Mouse (Mus musculus): ENCODE measurements around the gene Ice2. TPM values are rescaled to one million over a fixed set of nuclear protein-coding genes. Genes with fewer than 3 reads are reported as not detected.

Gene Ice2
- total and polyA plus RNA-seq, 3 experiments = 1.9 to 9.1 (median 4.9) TPM

GRCm38 (mm10) chr9:69453066-69453900 is 55.6 kb downstream of the Ice2 start, which contains the start of gene Anxa2:
TSS of gene Anxa2 (plus strand) at chr9:69453620.
- Histone ChIP-seq H3K27me3 (ENCODE audit: control insufficient read depth, insufficient read depth, low read length) (no peaks in the 10 kb centered on the region), H3K36me3 (ENCODE audit: control insufficient read depth, insufficient read depth, low read length) (peaks cover 7% of the 10 kb centered on the region), H3K4me1 (ENCODE audit: control insufficient read depth, insufficient read depth, low read length) (peaks cover 25% of the 10 kb centered on the region), H3K27ac (peak within 1 kb of the TSS; percentile 96), H3K79me2 (replicated peaks; ENCODE audit: control insufficient read depth, insufficient read depth, low read length) (no peaks in the 10 kb centered on the region), H3K4me3 (peak within 1 kb of the TSS; percentile 91), H3K9ac (ENCODE audit: low read depth, low read length) (peak within 1 kb of the TSS; percentile 88)
- no peak for TF ChIP-seq EP300 (IDR thresholded peaks at IDR 0.05; ENCODE audit: insufficient read depth, low read depth, low read length)
- TF ChIP-seq POLR2A (IDR thresholded peaks at IDR 0.05; ENCODE audit: insufficient read depth, low read depth, low read length) = peak; percentile 70
- intact Hi-C loops (cut with DNase I) = no loop called here
- 13% methylated on average over 37 of the region's 37 CpGs for WGBS
- peak; percentile 93 for DNase-seq

GRCm38 (mm10) chr9:69453901-69454666 is 56.4 kb downstream of the Ice2 start:
- Histone ChIP-seq H3K27me3 (ENCODE audit: control insufficient read depth, insufficient read depth, low read length) (no peaks in the 10 kb centered on the region), H3K4me1 (ENCODE audit: control insufficient read depth, insufficient read depth, low read length) (peaks cover 30% of the 10 kb centered on the region), H3K79me2 (replicated peaks; ENCODE audit: control insufficient read depth, insufficient read depth, low read length) (peaks cover under 1% of the 10 kb centered on the region; the same call in 1 of the 2 replicates), H3K4me3 (peak overlapping the region; percentile 91), H3K27ac (peak overlapping the region; percentile 96), H3K9ac (ENCODE audit: low read depth, low read length) (peak overlapping the region; percentile 88), H3K36me3 (ENCODE audit: control insufficient read depth, insufficient read depth, low read length) (peaks cover 14% of the 10 kb centered on the region)
- DNase-seq = peak; percentile 41 to 50
- intact Hi-C loops (cut with DNase I) = no loop called here
- 6% methylated on average over 32 of the region's 32 CpGs for WGBS
- TF ChIP-seq POLR2A (IDR thresholded peaks at IDR 0.05; ENCODE audit: insufficient read depth, low read depth, low read length) (no peak), EP300 (IDR thresholded peaks at IDR 0.05; ENCODE audit: insufficient read depth, low read depth, low read length) (no peak), CTCF (IDR thresholded peaks at IDR 0.05) (no peak)

GRCm38 (mm10) chr9:69454691-69455090 is 57.0 kb downstream of the Ice2 start:
- Histone ChIP-seq H3K36me3 (ENCODE audit: control insufficient read depth, insufficient read depth, low read length) (peaks cover 14% of the 10 kb centered on the region), H3K4me1 (ENCODE audit: control insufficient read depth, insufficient read depth, low read length) (peaks cover 34% of the 10 kb centered on the region), H3K27me3 (ENCODE audit: control insufficient read depth, insufficient read depth, low read length) (no peaks in the 10 kb centered on the region)

GRCm38 (mm10) chr9:69455391-69455790 is 57.7 kb downstream of the Ice2 start:
- peak overlapping the region; percentile 96 for H3K27ac ChIP-seq
- H3K4me1 ChIP-seq (ENCODE audit: control insufficient read depth, insufficient read depth, low read length) = peaks cover 36% of the 10 kb centered on the region
- DNase-seq = peak; percentile 50 to 65
- TF ChIP-seq POLR2A (IDR thresholded peaks at IDR 0.05; ENCODE audit: insufficient read depth, low read depth, low read length) (0 out of 2 replicates have a peak, but pooled peaks have one; percentile 65), EP300 (IDR thresholded peaks at IDR 0.05; ENCODE audit: insufficient read depth, low read depth, low read length) (peak; percentile 52; the same call in 1 of the 2 replicates), CTCF (IDR thresholded peaks at IDR 0.05) (no peak)
- H3K79me2 ChIP-seq (replicated peaks; ENCODE audit: control insufficient read depth, insufficient read depth, low read length) = peaks cover 5% of the 10 kb centered on the region; the same call in 1 of the 2 replicates
- H3K9ac ChIP-seq (ENCODE audit: low read depth, low read length) = no peak overlapping the region
- H3K27me3 ChIP-seq (ENCODE audit: control insufficient read depth, insufficient read depth, low read length) = no peaks in the 10 kb centered on the region
- intact Hi-C loops (cut with DNase I) = no loop called here
- WGBS = 19% methylated on average over 4 of the region's 4 CpGs
- H3K36me3 ChIP-seq (ENCODE audit: control insufficient read depth, insufficient read depth, low read length) = peaks cover 14% of the 10 kb centered on the region
- H3K4me3 ChIP-seq = peak overlapping the region; percentile 12; the same call in 1 of the 2 replicates

More at GRCm38 (mm10) chr9:69454691-69455090, 57.0 kb downstream of the Ice2 start:
- WGBS = 30% methylated on average over 4 of the region's 4 CpGs
- Histone ChIP-seq H3K9ac (ENCODE audit: low read depth, low read length) (peak overlapping the region; percentile 88), H3K79me2 (replicated peaks; ENCODE audit: control insufficient read depth, insufficient read depth, low read length) (peaks cover 5% of the 10 kb centered on the region; the same call in 1 of the 2 replicates), H3K4me3 (peak overlapping the region; percentile 91), H3K27ac (peak overlapping the region; percentile 96)
- TF ChIP-seq EP300 (IDR thresholded peaks at IDR 0.05; ENCODE audit: insufficient read depth, low read depth, low read length) (no peak), POLR2A (IDR thresholded peaks at IDR 0.05; ENCODE audit: insufficient read depth, low read depth, low read length) (no peak), CTCF (IDR thresholded peaks at IDR 0.05) (no peak)
- intact Hi-C loops (cut with DNase I) = no loop called here
- no peak for DNase-seq

GRCm38 (mm10) chr9:69456406-69457075 is 58.8 kb downstream of the Ice2 start:
- intact Hi-C loops (cut with DNase I) = loop anchor here (1.0 to 2.0 kb wide), 2 partner anchors 16 to 21 kb away; no protein-coding TSS in a partner anchor
- Histone ChIP-seq H3K27me3 (ENCODE audit: control insufficient read depth, insufficient read depth, low read length) (no peaks in the 10 kb centered on the region), H3K79me2 (replicated peaks; ENCODE audit: control insufficient read depth, insufficient read depth, low read length) (peaks cover 5% of the 10 kb centered on the region; the same call in 1 of the 2 replicates), H3K4me3 (peak overlapping the region; percentile 2; the same call in 1 of the 2 replicates), H3K9ac (ENCODE audit: low read depth, low read length) (no peak overlapping the region), H3K36me3 (ENCODE audit: control insufficient read depth, insufficient read depth, low read length) (peaks cover 14% of the 10 kb centered on the region), H3K27ac (peak overlapping the region; percentile 96), H3K4me1 (ENCODE audit: control insufficient read depth, insufficient read depth, low read length) (peaks cover 38% of the 10 kb centered on the region)
- DNase-seq = peak; percentile 44 to 45
- TF ChIP-seq CTCF (IDR thresholded peaks at IDR 0.05) (no peak), EP300 (IDR thresholded peaks at IDR 0.05; ENCODE audit: insufficient read depth, low read depth, low read length) (peak; percentile 90)
- WGBS = 52% methylated on average over 15 of the region's 15 CpGs
